17 mouse cellular contexts compared by ENCODE assay signal in genomic region chr8:9535730-9536372, GRCm38 (mm10).
DNase-seq lines count a peak whose midpoint lies in the region; ATAC-seq and TF ChIP-seq lines count a peak whose summit lies in the region.
"Had no signal": no experiment of that assay in that cellular context is flagged by ENCODE, and none has a peak within 500 bp of the region (broad histone marks: within the 10 kb centered on the region; RNA-seq: fewer than 3 reads in every experiment).

No protein-coding gene starts in this region.

- H3K4me2 ChIP-seq in hindbrain, postnatal 0 days (ENCODE audit: low read depth, low read length): no peak overlapping the region
- no peak overlapping the region for H3K4me2 ChIP-seq in hindbrain, embryonic 11.5 days (replicated peaks; ENCODE audit: low read depth, low read length)
- H3K4me2 ChIP-seq: embryonic facial prominence, embryonic 13.5 days; forebrain, embryonic 12.5 days; heart, embryonic 13.5 days had no signal

- H3K9me3 ChIP-seq in hindbrain, postnatal 0 days (ENCODE audit: low read length): peaks cover 5% of the 10 kb centered on the region; the same call in 1 of the 2 replicates
- H3K9me3 ChIP-seq in hindbrain, embryonic 11.5 days (ENCODE audit: control insufficient read depth, low read length): no peaks in the 10 kb centered on the region
- H3K9me3 ChIP-seq: embryonic facial prominence, embryonic 13.5 days; forebrain, embryonic 12.5 days had no signal

- no peak overlapping the region for H3K9ac ChIP-seq in hindbrain, postnatal 0 days (replicated peaks; ENCODE audit: low read length)
- H3K9ac ChIP-seq in hindbrain, embryonic 11.5 days (ENCODE audit: low read depth, low read length): no peak overlapping the region
- H3K9ac ChIP-seq: embryonic facial prominence, embryonic 13.5 days; forebrain, embryonic 12.5 days; heart, embryonic 13.5 days had no signal

- no peaks in the 10 kb centered on the region for H3K27me3 ChIP-seq in hindbrain, postnatal 0 days (ENCODE audit: insufficient read depth, low read length)
- H3K27me3 ChIP-seq in hindbrain, embryonic 11.5 days (ENCODE audit: control insufficient read depth, insufficient read depth, low read length): no peaks in the 10 kb centered on the region
- H3K27me3 ChIP-seq: embryonic facial prominence, embryonic 13.5 days; forebrain, embryonic 12.5 days; heart, embryonic 13.5 days had no signal

- H3K27ac ChIP-seq in hindbrain, postnatal 0 days: 0 out of 2 replicates have a peak overlapping the region, but pooled peaks have one; percentile 41
- no peak overlapping the region for H3K27ac ChIP-seq in hindbrain, embryonic 11.5 days (ENCODE audit: low read depth, low read length)
- H3K27ac ChIP-seq: embryonic facial prominence, embryonic 13.5 days; forebrain, embryonic 12.5 days; heart, embryonic 13.5 days had no signal

- ATAC-seq in hindbrain, postnatal 0 days: no peak
- ATAC-seq in hindbrain, embryonic 11.5 days (ENCODE audit: low FRiP score): no peak
- ATAC-seq: forebrain, embryonic 16.5 days; intestine, embryonic 16.5 days had no signal

- no peak for TF ChIP-seq CTCF in hindbrain, postnatal 0 days (IDR thresholded peaks at IDR 0.05; ENCODE audit: low read depth)

- H3K36me3 ChIP-seq in hindbrain, postnatal 0 days (ENCODE audit: insufficient read depth, low read length): no peaks in the 10 kb centered on the region
- H3K36me3 ChIP-seq in hindbrain, embryonic 11.5 days (ENCODE audit: control insufficient read depth, insufficient read depth, low read length): no peaks in the 10 kb centered on the region
- H3K36me3 ChIP-seq: embryonic facial prominence, embryonic 13.5 days; forebrain, embryonic 12.5 days; heart, embryonic 13.5 days had no signal

- 67% methylated on average over 5 of the region's 5 CpGs for WGBS in hindbrain, postnatal 0 days
- 79% methylated on average over 5 of the region's 5 CpGs for WGBS in hindbrain, embryonic 11.5 days

- no peak overlapping the region for H3K4me3 ChIP-seq in hindbrain, postnatal 0 days (ENCODE audit: low read length)
- H3K4me3 ChIP-seq in hindbrain, embryonic 11.5 days (ENCODE audit: low read depth, low read length): no peak overlapping the region
- H3K4me3 ChIP-seq: embryonic facial prominence, embryonic 13.5 days; forebrain, embryonic 12.5 days; heart, embryonic 13.5 days had no signal

- H3K4me1 ChIP-seq in hindbrain, postnatal 0 days (ENCODE audit: insufficient read depth, low read length): no peaks in the 10 kb centered on the region
- H3K4me1 ChIP-seq in hindbrain, embryonic 11.5 days (replicated peaks; ENCODE audit: control insufficient read depth, insufficient read depth, low read length): no peaks in the 10 kb centered on the region
- H3K4me1 ChIP-seq: embryonic facial prominence, embryonic 13.5 days; forebrain, embryonic 12.5 days; heart, embryonic 13.5 days had no signal

- DNase-seq in embryo, embryonic 10.5 days (ENCODE audit: low spot score): peak; percentile 5
- DNase-seq in embryo, embryonic 11 days: no peak
- no peak for DNase-seq in hindbrain, postnatal 0 days (ENCODE audit: low spot score)
- DNase-seq in hindbrain, embryonic 11.5 days (ENCODE audit: low spot score): no peak
- peak; percentile 18 for DNase-seq in forelimb bud, embryonic 11.5 days (ENCODE audit: low read depth, low spot score)
- DNase-seq in layer of hippocampus, postnatal 14 days (ENCODE audit: low spot score in 2 of 2): no peak
- DNase-seq in adrenal gland, postnatal 4 days (ENCODE audit: low spot score in 2 of 2): no peak
- DNase-seq: adrenal gland, postnatal 10 days; cerebellum, adult 8-10 months; gastrocnemius, postnatal 36 days; heart, adult 11 months; heart, postnatal 36 days had no signal

Comparison
In these comparisons a context has a peak if more than half of its experiments do, and no peak if none do; other contexts are left out.
1. DNase-seq: peak in embryo, embryonic 10.5 days (single experiment) and forelimb bud, embryonic 11.5 days (single experiment); none in embryo, embryonic 11 days (single experiment), hindbrain, postnatal 0 days (single experiment), hindbrain, embryonic 11.5 days (single experiment), layer of hippocampus, postnatal 14 days (0 of 2) and adrenal gland, postnatal 4 days (0 of 2).